Mouse (Mus musculus) intestine, embryonic 15.5 days (tissue): Measurements from ENCODE around the gene Spint5. TPM values are rescaled to one million over a fixed set of nuclear protein-coding genes. Genes with fewer than 3 reads are reported as not detected.

Experiments
- ATAC-seq: fragments of 200-750 bp; cut with Nextera tagmentation; 2 replicates; pipeline ENCODE4 v1.8.0; 2017; ENCODE audit warnings: moderate TSS enrichment, moderate library complexity
- H3K27ac ChIP-seq: fragments of 300-500 bp; sonication (generic); 2 replicates; pipeline ENCODE4 v1.5.1; 2015; ENCODE audit warnings: mild to moderate bottlenecking, inconsistent platforms
- H3K27me3 ChIP-seq: fragments of 300-500 bp; sonication (generic); replicated peaks from 2 replicates; pipeline ENCODE4 v1.6.1; 2015; ENCODE audit warnings: inconsistent platforms
- H3K36me3 ChIP-seq: fragments of 300-500 bp; sonication (generic); 2 replicates; pipeline ENCODE4 v1.6.1; 2015; ENCODE audit warnings: inconsistent platforms
- H3K4me1 ChIP-seq: fragments of 300-500 bp; sonication (generic); replicated peaks from 2 replicates; pipeline ENCODE4 v1.6.1; 2015; ENCODE audit warnings: inconsistent platforms
- H3K4me2 ChIP-seq: fragments of 300-500 bp; sonication (generic); replicated peaks from 2 replicates; pipeline ENCODE4 v1.6.1; 2015; ENCODE audit warnings: mild to moderate bottlenecking, inconsistent platforms
- H3K4me3 ChIP-seq: fragments of 300-500 bp; sonication (generic); replicated peaks from 2 replicates; pipeline ENCODE4 v1.5.1; 2015; ENCODE audit warnings: inconsistent platforms
- H3K9ac ChIP-seq: fragments of 300-500 bp; sonication (generic); 2 replicates; pipeline ENCODE4 v1.6.1; 2015; ENCODE audit warnings: inconsistent platforms
- H3K9me3 ChIP-seq: fragments of 300-500 bp; sonication (generic); 2 replicates; pipeline ENCODE4 v1.6.1; 2016; ENCODE audit warnings: inconsistent platforms
- WGBS: fragments of 180-500 bp; shearing (Covaris S2); methylation state at CpG from one replicate; pipeline ENCODE4 v1.1.7; 2015; 5-methylcytosine and 5-hydroxymethylcytosine counted together
- polyA plus RNA-seq: library from polyadenylated mRNA; unstranded; fragments of >200 nt; fragmentation: Nextera tagmentation; extraction: Ambion mirVana; gene quantifications from 2 replicates; pipeline ENCODE4 v1.2.1, GENCODE M21; 2015

The Spint5 gene
- polyA plus RNA-seq, 1 experiment from 2014 or later, result not detected

GRCm38 (mm10) chr2:164744987-164745386 is 29.9 kb downstream of the Spint5 start:
- no peak for ATAC-seq
- Histone ChIP-seq H3K9ac (peak overlapping the region; percentile 90; the same call in 1 of the 2 replicates), H3K4me3 (peak overlapping the region; percentile 84), H3K9me3 (no peaks in the 10 kb centered on the region), H3K36me3 (0 out of 2 replicates have a peak, but pooled peaks cover 4% of the 10 kb centered on the region), H3K27ac (no peak overlapping the region), H3K4me2 (peak overlapping the region; percentile 66), H3K27me3 (no peaks in the 10 kb centered on the region), H3K4me1 (peaks cover 16% of the 10 kb centered on the region)
- 68% methylated on average over 13 of the region's 13 CpGs for WGBS

- WGBS, result under 1% methylated on average over 60 of the region's 70 CpGs
- peak within 1 kb of the TSS; percentile 66 for H3K4me2 ChIP-seq
- H3K9me3 ChIP-seq, result no peaks in the 10 kb centered on the region
- peak within 1 kb of the TSS; percentile 90 for H3K9ac ChIP-seq
- peak within 1 kb of the TSS; percentile 84 for H3K4me3 ChIP-seq
- peak; percentile 94 for ATAC-seq
- no peaks in the 10 kb centered on the region for H3K27me3 ChIP-seq
- H3K36me3 ChIP-seq, result peaks cover 4% of the 10 kb centered on the region; the same call in 1 of the 2 replicates
- H3K4me1 ChIP-seq, result peaks cover 16% of the 10 kb centered on the region
- peak within 1 kb of the TSS; percentile 69 for H3K27ac ChIP-seq
These were observed 30.9 kb downstream of the Spint5 start, which contains the start of the genes Wfdc3 and Dnttip1 for GRCm38 (mm10) chr2:164745843-164746479. Gene Wfdc3, minus strand, starts transcription at chr2:164745931. Gene Dnttip1, plus strand, starts transcription at chr2:164745983.

DNA sequence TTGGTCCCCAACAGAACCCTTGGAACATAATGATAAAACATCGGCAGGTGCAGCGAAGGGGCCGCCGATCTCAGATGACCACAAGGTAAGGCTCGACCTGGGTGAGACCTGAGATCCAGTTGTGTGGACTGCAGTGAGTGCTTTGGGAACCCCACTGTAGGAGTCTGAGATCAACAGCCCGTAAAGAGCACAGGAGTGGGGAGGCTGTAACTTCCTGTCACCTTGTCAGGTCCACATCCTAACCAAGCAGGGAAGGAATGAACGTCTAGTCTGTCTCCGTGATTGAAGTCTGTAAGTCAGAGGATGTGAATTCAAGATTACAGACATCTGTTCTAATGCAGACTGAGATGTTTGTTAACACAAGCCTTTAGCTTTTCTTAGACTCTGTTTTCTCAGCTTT is 31.6 kb downstream of the Spint5 start:
- H3K36me3 ChIP-seq, result peaks cover 4% of the 10 kb centered on the region; the same call in 1 of the 2 replicates
- no peaks in the 10 kb centered on the region for H3K9me3 ChIP-seq
- peak overlapping the region; percentile 66 for H3K4me2 ChIP-seq
- H3K9ac ChIP-seq, result peak overlapping the region; percentile 90
- WGBS, result 41% methylated on average over 8 of the region's 8 CpGs
- peak overlapping the region; percentile 84 for H3K4me3 ChIP-seq
- H3K4me1 ChIP-seq, result peaks cover 16% of the 10 kb centered on the region
- ATAC-seq, result no peak
- H3K27ac ChIP-seq, result no peak overlapping the region
- H3K27me3 ChIP-seq, result no peaks in the 10 kb centered on the region

GRCm38 (mm10) chr2:164748191-164748590 is 33.1 kb downstream of the Spint5 start:
- Histone ChIP-seq H3K4me2 (no peak overlapping the region), H3K4me3 (no peak overlapping the region), H3K36me3 (peaks cover 6% of the 10 kb centered on the region; the same call in 1 of the 2 replicates), H3K9ac (no peak overlapping the region), H3K4me1 (peaks cover 16% of the 10 kb centered on the region), H3K27ac (no peak overlapping the region), H3K27me3 (no peaks in the 10 kb centered on the region), H3K9me3 (no peaks in the 10 kb centered on the region)
- 88% methylated on average over 4 of the region's 4 CpGs for WGBS
- ATAC-seq, result no peak

- no peaks in the 10 kb centered on the region for H3K9me3 ChIP-seq
- H3K27me3 ChIP-seq, result no peaks in the 10 kb centered on the region
- peaks cover 16% of the 10 kb centered on the region for H3K4me1 ChIP-seq
- no peak overlapping the region for H3K4me3 ChIP-seq
- 88% methylated on average over 6 of the region's 6 CpGs for WGBS
- no peak overlapping the region for H3K27ac ChIP-seq
- no peak overlapping the region for H3K4me2 ChIP-seq
- peaks cover 12% of the 10 kb centered on the region for H3K36me3 ChIP-seq
- no peak overlapping the region for H3K9ac ChIP-seq
- no peak for ATAC-seq
These were observed 33.9 kb downstream of the Spint5 start for GRCm38 (mm10) chr2:164748991-164749390.

- no peak overlapping the region for H3K9ac ChIP-seq
- 88% methylated on average over 2 of the region's 2 CpGs for WGBS
These were observed 37.3 kb downstream of the Spint5 start for GRCm38 (mm10) chr2:164752454-164752853.

DNA sequence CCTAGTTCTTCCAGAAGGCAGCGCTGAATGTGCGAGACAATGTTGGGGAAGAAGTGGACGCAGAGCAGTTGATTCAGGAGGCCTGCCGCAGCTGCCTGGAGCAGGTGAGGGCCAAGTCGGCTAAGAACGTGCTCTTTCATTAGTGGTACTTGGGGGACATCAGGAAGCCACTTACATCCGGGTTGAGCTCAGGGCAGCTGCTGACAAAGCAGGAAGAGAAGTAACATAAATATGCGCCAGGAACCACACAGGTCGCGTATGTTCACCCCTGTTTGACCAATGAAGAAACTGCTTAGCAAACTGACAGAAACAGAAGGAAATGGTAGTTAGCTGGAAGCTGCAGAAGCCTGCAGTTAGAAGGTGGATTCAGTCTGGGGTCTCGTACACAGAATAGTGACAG is 39.0 kb downstream of the Spint5 start:
- Histone ChIP-seq H3K27me3 (no peaks in the 10 kb centered on the region), H3K27ac (no peak overlapping the region), H3K36me3 (peaks cover 50% of the 10 kb centered on the region), H3K4me3 (no peak overlapping the region), H3K9me3 (no peaks in the 10 kb centered on the region), H3K9ac (no peak overlapping the region), H3K4me2 (no peak overlapping the region), H3K4me1 (no peaks in the 10 kb centered on the region)
- WGBS, result 77% methylated on average over 11 of the region's 11 CpGs
- ATAC-seq, result no peak

More at GRCm38 (mm10) chr2:164752454-164752853, 37.3 kb downstream of the Spint5 start:
- Histone ChIP-seq H3K27me3 (no peaks in the 10 kb centered on the region), H3K4me3 (no peak overlapping the region), H3K4me2 (no peak overlapping the region), H3K27ac (no peak overlapping the region), H3K4me1 (0 out of 2 replicates have a peak, but pooled peaks cover 1% of the 10 kb centered on the region), H3K36me3 (peaks cover 43% of the 10 kb centered on the region), H3K9me3 (no peaks in the 10 kb centered on the region)
- no peak for ATAC-seq

GRCm38 (mm10) chr2:164754800-164755199 is 39.7 kb downstream of the Spint5 start:
- Histone ChIP-seq H3K27ac (no peak overlapping the region), H3K36me3 (peaks cover 54% of the 10 kb centered on the region), H3K27me3 (no peaks in the 10 kb centered on the region), H3K9me3 (no peaks in the 10 kb centered on the region), H3K4me2 (no peak overlapping the region), H3K4me3 (no peak overlapping the region), H3K9ac (no peak overlapping the region), H3K4me1 (no peaks in the 10 kb centered on the region)
- ATAC-seq, result no peak
- WGBS, result 84% methylated on average over 2 of the region's 2 CpGs

GRCm38 (mm10) chr2:164757841-164758240 is 42.7 kb downstream of the Spint5 start:
- H3K9me3 ChIP-seq, result no peaks in the 10 kb centered on the region
- no peak for ATAC-seq
- H3K27ac ChIP-seq, result no peak overlapping the region
- no peak overlapping the region for H3K4me2 ChIP-seq
- H3K36me3 ChIP-seq, result peaks cover 71% of the 10 kb centered on the region
- H3K27me3 ChIP-seq, result no peaks in the 10 kb centered on the region
- no peaks in the 10 kb centered on the region for H3K4me1 ChIP-seq
- WGBS, result 93% methylated on average over 11 of the region's 11 CpGs
- H3K4me3 ChIP-seq, result no peak overlapping the region
- H3K9ac ChIP-seq, result no peak overlapping the region

GRCm38 (mm10) chr2:164758692-164759091 is 43.6 kb downstream of the Spint5 start:
- ATAC-seq, result no peak
- no peak overlapping the region for H3K4me3 ChIP-seq
- H3K27me3 ChIP-seq, result no peaks in the 10 kb centered on the region
- H3K9me3 ChIP-seq, result no peaks in the 10 kb centered on the region
- H3K4me1 ChIP-seq, result no peaks in the 10 kb centered on the region
- no peak overlapping the region for H3K4me2 ChIP-seq
- no peak overlapping the region for H3K27ac ChIP-seq
- no peak overlapping the region for H3K9ac ChIP-seq
- peaks cover 71% of the 10 kb centered on the region for H3K36me3 ChIP-seq
- 69% methylated on average over 1 of the region's 1 CpGs for WGBS

DNA sequence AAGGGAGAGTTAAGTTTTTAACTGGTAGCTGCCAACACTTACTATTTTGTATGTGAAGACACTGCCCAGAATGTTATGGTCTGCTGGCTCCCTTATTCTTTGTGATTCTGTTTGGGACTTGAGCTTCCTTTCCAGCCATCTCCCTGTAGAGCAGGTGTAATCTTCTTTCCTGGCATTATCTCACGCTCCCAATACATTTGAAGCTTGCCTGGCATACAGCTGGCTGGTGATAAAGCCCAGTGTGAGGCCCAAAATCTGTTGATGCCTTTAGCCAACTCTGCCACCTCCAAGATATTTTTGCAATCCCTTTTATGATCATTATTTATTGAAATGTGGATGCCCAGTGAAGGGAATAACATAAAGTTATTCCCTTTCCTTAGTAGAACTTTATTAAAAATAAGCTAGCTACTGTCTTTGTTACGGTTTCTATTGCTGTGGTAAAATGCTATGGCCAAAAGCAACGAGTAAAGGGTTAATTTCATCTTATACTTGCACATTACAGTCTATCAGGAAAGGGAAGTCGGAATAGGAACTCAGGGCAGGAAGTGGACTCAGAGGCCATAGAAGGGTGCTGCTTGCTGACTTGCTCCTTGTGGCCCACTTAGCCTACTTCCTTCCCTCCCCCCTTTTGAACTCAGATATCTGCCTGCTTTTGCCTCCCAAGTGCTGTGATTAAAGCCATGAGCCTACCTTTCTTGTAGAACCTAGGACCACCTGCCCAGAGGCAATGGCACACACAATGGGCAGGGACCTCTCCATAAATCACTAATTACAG is 45.1 kb downstream of the Spint5 start:
- no peak overlapping the region for H3K4me2 ChIP-seq
- no peak overlapping the region for H3K4me3 ChIP-seq
- no peaks in the 10 kb centered on the region for H3K9me3 ChIP-seq
- 81% methylated on average over 4 of the region's 4 CpGs for WGBS
- no peak for ATAC-seq
- no peak overlapping the region for H3K9ac ChIP-seq
- no peaks in the 10 kb centered on the region for H3K4me1 ChIP-seq
- peaks cover 63% of the 10 kb centered on the region for H3K36me3 ChIP-seq
- no peaks in the 10 kb centered on the region for H3K27me3 ChIP-seq
- H3K27ac ChIP-seq, result no peak overlapping the region

DNA sequence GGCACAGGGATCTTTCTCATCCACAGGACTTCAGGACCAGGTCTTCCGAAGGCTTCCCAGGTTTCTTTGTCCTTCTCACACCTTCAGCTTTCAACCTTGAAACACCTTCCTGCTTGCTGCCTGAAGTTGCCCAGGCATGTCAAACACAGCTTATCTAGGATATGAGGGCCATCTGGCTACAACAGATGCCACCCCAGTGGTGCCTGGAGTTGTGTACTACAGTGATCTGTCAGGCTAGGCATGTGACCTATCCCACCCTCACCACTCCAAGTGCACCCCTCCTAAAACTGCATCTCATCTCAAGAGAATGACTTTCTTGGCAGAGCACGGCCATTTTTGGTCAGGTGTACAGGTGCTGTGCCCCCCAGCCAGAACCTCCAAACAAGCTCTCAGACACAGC is 46.4 kb downstream of the Spint5 start:
- Histone ChIP-seq H3K9me3 (no peaks in the 10 kb centered on the region), H3K4me3 (no peak overlapping the region), H3K4me2 (no peak overlapping the region), H3K4me1 (no peaks in the 10 kb centered on the region), H3K27ac (no peak overlapping the region), H3K27me3 (no peaks in the 10 kb centered on the region), H3K36me3 (peaks cover 58% of the 10 kb centered on the region), H3K9ac (no peak overlapping the region)
- peak; percentile 77; the same call in 1 of the 2 replicates for ATAC-seq
- WGBS, result 96% methylated on average over 2 of the region's 2 CpGs
